Mouse (Mus musculus) heart, postnatal 10 days (tissue): Measurements from ENCODE around the gene Epx. TPM values are rescaled to one million over a fixed set of nuclear protein-coding genes. Genes with fewer than 3 reads are reported as not detected.
"Not testable (repeated sequence)": the region's sequence is repeated elsewhere in the genome, so short reads cannot be mapped to it uniquely, and the experiment has no call there.

Source experiments
- DNase-seq, 2 experiments: peaks; one replicate each; pipeline ENCODE4 v3.0.0; 2021
- intact Hi-C: fragments of 180-260 bp; cut with DNase I; formaldehyde crosslinking; loops from one replicate; pipeline ENCODE4 v1.15.1; 2025
- total RNA-seq, 2 experiments: library from RNA; stranded (reverse); gene quantifications; 2 replicates each; pipeline ENCODE4 v1.2.3; 2021

Gene Epx
- not detected for total RNA-seq

- no peak for DNase-seq
- intact Hi-C loops: no loop called here
Measured at GRCm38 (mm10) chr11:87875436-87875835, at the start of gene Epx. Gene Epx (minus strand): TSS chr11:87875536.

GRCm38 (mm10) chr11:87920966-87921365 lies 45.6 kb upstream of the Epx start, which contains the start of gene Olfr464:
Gene Olfr464 (minus strand): TSS chr11:87920967.
- intact Hi-C loops: no loop called here
- peak; percentile 3 to 32 for DNase-seq

- DNase-seq: no peak
- intact Hi-C loops: no loop called here
Measured at GRCm38 (mm10) chr11:87920301-87920700, 45.0 kb upstream of the Epx start.

GRCm38 (mm10) chr11:87916005-87916404 lies 40.7 kb upstream of the Epx start:
- DNase-seq: no peak
- intact Hi-C loops: no loop called here

GRCm38 (mm10) chr11:87904331-87904730 lies 29.0 kb upstream of the Epx start:
- intact Hi-C loops: no loop called here
- DNase-seq: no peak

GRCm38 (mm10) chr11:87897287-87897686 lies 22.0 kb upstream of the Epx start, which contains the start of gene Olfr463:
Gene Olfr463 (minus strand): TSS chr11:87897387.
- DNase-seq: no peak
- intact Hi-C loops: no loop called here

- intact Hi-C loops: no loop called here
- no peak for DNase-seq
Measured at GRCm38 (mm10) chr11:87892168-87892567, 16.8 kb upstream of the Epx start, which contains the start of gene Olfr462. Gene Olfr462 (minus strand): TSS chr11:87892268.

- DNase-seq: no peak
- intact Hi-C loops: no loop called here
Measured at GRCm38 (mm10) chr11:87884856-87885255, 9.5 kb upstream of the Epx start.

GRCm38 (mm10) chr11:87883493-87883892 lies 8.2 kb upstream of the Epx start:
- intact Hi-C loops: no loop called here
- no peak for DNase-seq

GRCm38 (mm10) chr11:87881714-87882113 lies 6.4 kb upstream of the Epx start:
- intact Hi-C loops: no loop called here
- no peak for DNase-seq

GRCm38 (mm10) chr11:87879826-87880225 lies 4.5 kb upstream of the Epx start:
- intact Hi-C loops: no loop called here
- no peak for DNase-seq

GRCm38 (mm10) chr11:87871766-87872165 lies 3.6 kb downstream of the Epx start:
- intact Hi-C loops: no loop called here
- DNase-seq: no peak

- intact Hi-C loops: no loop called here
- no peak for DNase-seq
Measured at GRCm38 (mm10) chr11:87870096-87870495, 5.2 kb downstream of the Epx start.

- intact Hi-C loops, DNase-seq: not testable (repeated sequence)
Measured at GRCm38 (mm10) chr11:87866891-87867290, 8.4 kb downstream of the Epx start.

- peak in 1 of 2 experiments; percentile 18 for DNase-seq
- intact Hi-C loops: no loop called here
Measured at GRCm38 (mm10) chr11:87862805-87863204, 12.5 kb downstream of the Epx start.

- intact Hi-C loops: no loop called here
Measured at GRCm38 (mm10) chr11:87860426-87860825, 14.9 kb downstream of the Epx start.

GRCm38 (mm10) chr11:87859273-87859672 lies 16.1 kb downstream of the Epx start:
- peak in 1 of 2 experiments; percentile 16 for DNase-seq
- intact Hi-C loops: no loop called here

More at GRCm38 (mm10) chr11:87860426-87860825, 14.9 kb downstream of the Epx start:
- DNase-seq: no peak

- intact Hi-C loops: no loop called here
- DNase-seq: no peak
Measured at GRCm38 (mm10) chr11:87854550-87854949, 20.8 kb downstream of the Epx start.

GRCm38 (mm10) chr11:87853597-87853954 lies 21.8 kb downstream of the Epx start:
- intact Hi-C loops: no loop called here
- peak in 1 of 2 experiments; percentile 30 for DNase-seq

- intact Hi-C loops: no loop called here
- DNase-seq: peak; percentile 93 to 94
Measured at GRCm38 (mm10) chr11:87852690-87853596, 22.4 kb downstream of the Epx start, which contains the start of gene Mks1. Gene Mks1 (plus strand): TSS chr11:87853215.

- no peak for DNase-seq
- intact Hi-C loops: no loop called here
Measured at GRCm38 (mm10) chr11:87847884-87848283, 27.5 kb downstream of the Epx start.

GRCm38 (mm10) chr11:87846968-87847600 lies 28.3 kb downstream of the Epx start:
- intact Hi-C loops: no loop called here
- no peak for DNase-seq
